Mouse (Mus musculus) cerebellum, adult 2 months (tissue): ENCODE measurements around the gene Gstm1.

ENCODE experiments used
- CTCF ChIP-seq: fragments of 200-500 bp; IDR thresholded peaks from 2 replicates; pipeline ENCODE4 v1.5.1; 2011; ENCODE audit warnings: low read depth, mild to moderate bottlenecking, control low read depth, low read length, moderate library complexity, borderline replicate concordance; ENCODE audit not compliant: insufficient read depth
- POLR2A ChIP-seq: fragments of 200-500 bp; IDR thresholded peaks from 2 replicates; pipeline ENCODE4 v1.6.1; 2011; ENCODE audit warnings: low read length, control low read depth, borderline replicate concordance; ENCODE audit not compliant: insufficient read depth

DNA sequence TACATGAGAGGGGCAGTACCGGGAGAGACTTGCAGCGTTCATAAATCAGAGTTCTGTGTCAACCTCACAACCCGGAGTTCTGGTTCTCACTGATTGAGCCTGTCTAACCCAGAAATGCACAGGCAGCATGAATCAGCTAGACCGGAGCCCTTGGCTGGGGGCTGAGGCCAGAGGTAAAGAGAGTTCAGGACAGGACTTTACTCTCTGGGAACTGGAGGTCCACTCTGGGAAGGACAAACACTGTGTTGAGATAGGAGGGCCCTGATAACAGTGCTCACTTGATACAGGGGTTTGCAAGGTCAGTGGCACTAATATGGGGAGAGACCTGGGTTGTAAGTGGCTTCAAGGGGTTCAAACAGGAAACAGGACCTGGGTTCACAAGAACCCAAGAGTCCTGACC lies 7.5 kb upstream of the Gstm1 start:
- no peak for TF ChIP-seq POLR2A
- no peak for TF ChIP-seq CTCF
